Mouse (Mus musculus) embryonic fibroblast, embryonic 13.5 days (primary cell): ENCODE results near the gene Rreb1. TPM values are rescaled to one million over a fixed set of nuclear protein-coding genes. Genes with fewer than 3 reads are reported as not detected.

Experiments used
- H3K27ac ChIP-seq: 2 replicates; pipeline ENCODE4 v1.5.1; 2012; ENCODE audit warnings: low read length, control low read depth, inconsistent platforms; ENCODE audit not compliant: insufficient read depth
- H3K4me1 ChIP-seq: 2 replicates; pipeline ENCODE4 v1.6.1; 2011; ENCODE audit warnings: low read length; ENCODE audit not compliant: control insufficient read depth, insufficient read depth
- H3K4me3 ChIP-seq: 2 replicates; pipeline ENCODE4 v1.5.1; 2011; ENCODE audit warnings: mild to moderate bottlenecking, control low read depth, low read length; ENCODE audit not compliant: insufficient read depth
- CTCF ChIP-seq: IDR thresholded peaks from 2 replicates; pipeline ENCODE4 v1.5.1; 2011; ENCODE audit warnings: mild to moderate bottlenecking, control low read depth, low read length, moderate library complexity, borderline replicate concordance; ENCODE audit not compliant: insufficient read depth
- POLR2A ChIP-seq: IDR thresholded peaks from 2 replicates; pipeline ENCODE4 v1.6.1; 2011; ENCODE audit warnings: low read depth, mild to moderate bottlenecking, control low read depth, low read length, moderate library complexity
- polyA plus RNA-seq: library from polyadenylated mRNA; stranded (reverse); fragments of >200 nt; gene quantifications from 2 replicates; pipeline ENCODE4 v1.2.4, GENCODE M21; 2011; ENCODE audit warnings: low read depth; ENCODE audit not compliant: missing spikeins, insufficient read length

Rreb1 gene
- polyA plus RNA-seq, 1 experiment, result 14.1 TPM

- Histone ChIP-seq H3K27ac (no peak overlapping the region), H3K4me1 (no peaks in the 10 kb centered on the region), H3K4me3 (no peak overlapping the region)
- TF ChIP-seq POLR2A, result no peak
- no peak for TF ChIP-seq CTCF
Measured at GRCm38 (mm10) chr13:37895564-37896254, 117.5 kb downstream of the Rreb1 start.

- Histone ChIP-seq H3K4me1 (no peaks in the 10 kb centered on the region), H3K27ac (no peak overlapping the region), H3K4me3 (no peak overlapping the region)
- no peak for TF ChIP-seq CTCF
- no peak for TF ChIP-seq POLR2A
Measured at GRCm38 (mm10) chr13:37896423-37896822, 118.2 kb downstream of the Rreb1 start.

GRCm38 (mm10) chr13:37898772-37899171, 120.6 kb downstream of the Rreb1 start:
- no peak for TF ChIP-seq POLR2A
- TF ChIP-seq CTCF, result no peak
- no peaks in the 10 kb centered on the region for H3K4me1 ChIP-seq
- no peak overlapping the region for H3K4me3 ChIP-seq
- no peak overlapping the region for H3K27ac ChIP-seq

- Histone ChIP-seq H3K4me3 (no peak overlapping the region), H3K4me1 (no peaks in the 10 kb centered on the region), H3K27ac (no peak overlapping the region)
- no peak for TF ChIP-seq POLR2A
- no peak for TF ChIP-seq CTCF
Measured at GRCm38 (mm10) chr13:37903036-37903435, 124.8 kb downstream of the Rreb1 start.

- TF ChIP-seq POLR2A, result no peak
- TF ChIP-seq CTCF, result no peak
- no peak overlapping the region for H3K27ac ChIP-seq
- no peaks in the 10 kb centered on the region for H3K4me1 ChIP-seq
- H3K4me3 ChIP-seq, result no peak overlapping the region
Measured at GRCm38 (mm10) chr13:37903476-37903875, 125.3 kb downstream of the Rreb1 start.

GRCm38 (mm10) chr13:37904436-37904835, 126.2 kb downstream of the Rreb1 start:
- Histone ChIP-seq H3K27ac (no peak overlapping the region), H3K4me3 (no peak overlapping the region), H3K4me1 (no peaks in the 10 kb centered on the region)
- TF ChIP-seq POLR2A (no peak), CTCF (no peak)

- Histone ChIP-seq H3K4me1 (no peaks in the 10 kb centered on the region), H3K4me3 (no peak overlapping the region), H3K27ac (no peak overlapping the region)
- TF ChIP-seq POLR2A, result no peak
- TF ChIP-seq CTCF, result no peak
Measured at GRCm38 (mm10) chr13:37908061-37908460, 129.9 kb downstream of the Rreb1 start.

GRCm38 (mm10) chr13:37908493-37908892, 130.3 kb downstream of the Rreb1 start:
- H3K4me3 ChIP-seq, result no peak overlapping the region
- no peaks in the 10 kb centered on the region for H3K4me1 ChIP-seq
- no peak for TF ChIP-seq CTCF
- no peak for TF ChIP-seq POLR2A
- no peak overlapping the region for H3K27ac ChIP-seq

- no peak overlapping the region for H3K4me3 ChIP-seq
- TF ChIP-seq CTCF (no peak), POLR2A (no peak)
- H3K27ac ChIP-seq, result no peak overlapping the region
- no peaks in the 10 kb centered on the region for H3K4me1 ChIP-seq
Measured at GRCm38 (mm10) chr13:37909225-37909624, 131.0 kb downstream of the Rreb1 start.

- no peak overlapping the region for H3K27ac ChIP-seq
- H3K4me3 ChIP-seq, result no peak overlapping the region
- no peaks in the 10 kb centered on the region for H3K4me1 ChIP-seq
- TF ChIP-seq POLR2A, result no peak
Measured at GRCm38 (mm10) chr13:37912011-37912410, 133.8 kb downstream of the Rreb1 start.

GRCm38 (mm10) chr13:37912591-37913467, 134.6 kb downstream of the Rreb1 start:
- H3K4me1 ChIP-seq, result no peaks in the 10 kb centered on the region
- no peak overlapping the region for H3K4me3 ChIP-seq
- H3K27ac ChIP-seq, result no peak overlapping the region
- TF ChIP-seq POLR2A (no peak), CTCF (no peak)
